12 mouse cellular contexts compared by ENCODE assay signal in genomic region chr4:150938063-150938452, GRCm38 (mm10). TPM values are rescaled to one million over a fixed set of nuclear protein-coding genes. Genes with fewer than 3 reads are reported as not detected.
DNase-seq lines count a peak whose midpoint lies in the region; ATAC-seq and TF ChIP-seq lines count a peak whose summit lies in the region.
"Had no signal": no experiment of that assay in that cellular context is flagged by ENCODE, and none has a peak within 500 bp of the region (broad histone marks: within the 10 kb centered on the region; RNA-seq: fewer than 3 reads in every experiment).

No protein-coding gene starts in this region.

- no peaks in the 10 kb centered on the region for H3K4me1 ChIP-seq in cerebellum, adult 2 months (ENCODE audit: control insufficient read depth, insufficient read depth, low read length)
- no peaks in the 10 kb centered on the region for H3K4me1 ChIP-seq in intestine, embryonic 14.5 days (replicated peaks; ENCODE audit: control insufficient read depth, insufficient read depth, low read length)
- no peaks in the 10 kb centered on the region for H3K4me1 ChIP-seq in intestine, embryonic 16.5 days (ENCODE audit: control insufficient read depth, insufficient read depth, low read length)
- 0 out of 2 replicates have a peak, but pooled peaks cover 3% of the 10 kb centered on the region for H3K4me1 ChIP-seq in bone marrow macrophage, adult 2 months (ENCODE audit: control insufficient read depth, insufficient read depth, low read length)

- H3K27ac ChIP-seq in cerebellum, adult 2 months (ENCODE audit: insufficient read depth, low read length), result no peak overlapping the region
- H3K27ac ChIP-seq in intestine, embryonic 14.5 days (ENCODE audit: low read depth), result no peak overlapping the region
- H3K27ac ChIP-seq in intestine, embryonic 16.5 days (ENCODE audit: low read length), result no peak overlapping the region
- H3K27ac ChIP-seq in bone marrow macrophage, adult 2 months (ENCODE audit: insufficient read depth, low read depth, low read length), result no peak overlapping the region

- TF ChIP-seq CTCF in cerebellum, adult 2 months (IDR thresholded peaks at IDR 0.05; ENCODE audit: borderline replicate concordance, insufficient read depth, low read depth, low read length), result no peak
- TF ChIP-seq CTCF in bone marrow macrophage, adult 2 months (IDR thresholded peaks at IDR 0.05; ENCODE audit: low read depth, low read length), result no peak

- no peak for DNase-seq in cerebellum, adult 2 months
- DNase-seq in cerebellum, adult 11 months, result no peak
- no peak for DNase-seq in intestine, embryonic 14.5 days (ENCODE audit: low spot score)
- peak; percentile 69 for DNase-seq in naive thymus-derived CD4-positive, alpha-beta T cell, adult 2 months (ENCODE audit: low read depth)

- H3K4me2 ChIP-seq in intestine, embryonic 14.5 days (ENCODE audit: low read length), result 0 out of 2 replicates have a peak overlapping the region, but pooled peaks have one; percentile 9
- H3K4me2 ChIP-seq in intestine, embryonic 16.5 days (ENCODE audit: low read depth, low read length), result no peak overlapping the region

- no peaks in the 10 kb centered on the region for H3K9me3 ChIP-seq in intestine, embryonic 14.5 days (ENCODE audit: control insufficient read depth, low read length)
- no peaks in the 10 kb centered on the region for H3K9me3 ChIP-seq in intestine, embryonic 16.5 days (ENCODE audit: control insufficient read depth, low read length)

- no peaks in the 10 kb centered on the region; the same call in 1 of the 2 replicates for H3K27me3 ChIP-seq in cerebellum, adult 2 months (ENCODE audit: control insufficient read depth, insufficient read depth, low read length)
- 0 out of 2 replicates have a peak, but pooled peaks cover 2% of the 10 kb centered on the region for H3K27me3 ChIP-seq in intestine, embryonic 14.5 days (replicated peaks; ENCODE audit: control insufficient read depth, insufficient read depth, low read length)
- H3K27me3 ChIP-seq in intestine, embryonic 16.5 days (replicated peaks; ENCODE audit: control insufficient read depth, insufficient read depth, low read length), result no peaks in the 10 kb centered on the region

- H3K4me3 ChIP-seq in cerebellum, adult 2 months (replicated peaks; ENCODE audit: insufficient read depth, low read depth, low read length), result peak overlapping the region; percentile 23
- H3K4me3 ChIP-seq in intestine, embryonic 14.5 days (ENCODE audit: low read depth, low read length), result no peak overlapping the region
- H3K4me3 ChIP-seq in intestine, embryonic 16.5 days (ENCODE audit: low read length), result no peak overlapping the region
- H3K4me3 ChIP-seq in bone marrow macrophage, adult 2 months (ENCODE audit: insufficient read depth, low read length), result peak overlapping the region; percentile 22

- TF ChIP-seq POLR2A in cerebellum, adult 2 months (IDR thresholded peaks at IDR 0.05; ENCODE audit: borderline replicate concordance, insufficient read depth, low read length), result no peak
- TF ChIP-seq POLR2A in bone marrow macrophage, adult 2 months (IDR thresholded peaks at IDR 0.05; ENCODE audit: borderline replicate concordance, low read depth, low read length), result no peak

- ATAC-seq in intestine, embryonic 14.5 days (replicated peaks; ENCODE audit: low FRiP score, low TSS enrichment, low read depth), result no peak
- no peak for ATAC-seq in intestine, embryonic 16.5 days
- no peak for ATAC-seq in granulocyte monocyte progenitor cell, adult 5-6 weeks (replicated peaks; ENCODE audit: poor library complexity, severe bottlenecking)
- no peak for ATAC-seq in erythroid progenitor cell, adult 5-6 weeks (replicated peaks; ENCODE audit: low FRiP score, poor library complexity, severe bottlenecking)

- WGBS in cerebellum, adult 2 months, result 58% methylated on average over 14 of the region's 14 CpGs
- WGBS in intestine, embryonic 14.5 days, result 51% methylated on average over 14 of the region's 14 CpGs
- WGBS in intestine, embryonic 16.5 days, result 49% methylated on average over 14 of the region's 14 CpGs

- no peaks in the 10 kb centered on the region for H3K36me3 ChIP-seq in intestine, embryonic 14.5 days (ENCODE audit: control insufficient read depth, insufficient read depth, low read length)
- no peaks in the 10 kb centered on the region for H3K36me3 ChIP-seq in intestine, embryonic 16.5 days (ENCODE audit: control insufficient read depth, insufficient read depth, low read length)

- no peak overlapping the region for H3K9ac ChIP-seq in intestine, embryonic 14.5 days (ENCODE audit: low read length)
- no peak overlapping the region for H3K9ac ChIP-seq in intestine, embryonic 16.5 days (ENCODE audit: low read depth, low read length)

RNA-seq across cellular contexts. Expression of gene Tnfrsf9, which starts 23.7 kb away (rescaled TPM):
- 0.64 and 0.67 TPM in 2 replicates for polyA plus RNA-seq in cerebellum, adult 2 months (2012; rRNA removed)
- 1.3 and 1.4 TPM in 2 replicates for polyA plus RNA-seq in intestine, embryonic 14.5 days (2014; fragmentation: Nextera tagmentation; extraction: Ambion mirVana)
- polyA plus RNA-seq in intestine, embryonic 16.5 days (2015; fragmentation: Nextera tagmentation; extraction: Ambion mirVana), result 2.4 and 2.5 TPM in 2 replicates
- not detected in 2 replicates for polyA plus RNA-seq in bone marrow macrophage, adult 2 months (2012; ENCODE audit: insufficient read depth, insufficient read length, missing spikeins)
- not detected in 2 replicates for total RNA-seq in granulocyte monocyte progenitor cell, adult 5-6 weeks (2014; fragmentation: Nextera tagmentation)
- not detected in 2 replicates for total RNA-seq in granulocyte monocyte progenitor cell, adult 5-6 weeks (2017)
- total RNA-seq in erythroid progenitor cell, adult 5-6 weeks (2015; ENCODE audit: low replicate concordance), result 6.7 TPM in 1 of 2 replicates, not detected in the other
- 1.3 TPM in 1 of 2 replicates, not detected in the other for total RNA-seq in erythroid progenitor cell, adult 5-6 weeks (2017; ENCODE audit: low replicate concordance)

RNA-seq across cellular contexts. Expression of gene Park7, which starts 23.8 kb away (rescaled TPM):
- 362 and 384 TPM in 2 replicates for polyA plus RNA-seq in cerebellum, adult 2 months (2012; rRNA removed)
- 482 and 487 TPM in 2 replicates for polyA plus RNA-seq in intestine, embryonic 14.5 days (2014; fragmentation: Nextera tagmentation; extraction: Ambion mirVana)
- polyA plus RNA-seq in intestine, embryonic 16.5 days (2015; fragmentation: Nextera tagmentation; extraction: Ambion mirVana), result 390 and 416 TPM in 2 replicates
- polyA plus RNA-seq in bone marrow macrophage, adult 2 months (2012; ENCODE audit: insufficient read depth, insufficient read length, missing spikeins), result 92.2 and 96.0 TPM in 2 replicates
- 284 and 328 TPM in 2 replicates for total RNA-seq in granulocyte monocyte progenitor cell, adult 5-6 weeks (2014; fragmentation: Nextera tagmentation)
- 431 and 435 TPM in 2 replicates for total RNA-seq in granulocyte monocyte progenitor cell, adult 5-6 weeks (2017)
- 32.4 and 104 TPM in 2 replicates for total RNA-seq in erythroid progenitor cell, adult 5-6 weeks (2015; ENCODE audit: low replicate concordance)
- 61.9 and 62.5 TPM in 2 replicates for total RNA-seq in erythroid progenitor cell, adult 5-6 weeks (2017; ENCODE audit: low replicate concordance)

RNA-seq across cellular contexts. Expression of gene Uts2, which starts 58.8 kb away (rescaled TPM):
- polyA plus RNA-seq in cerebellum, adult 2 months (2012; rRNA removed), result 1.9 and 3.1 TPM in 2 replicates
- polyA plus RNA-seq in intestine, embryonic 14.5 days (2014; fragmentation: Nextera tagmentation; extraction: Ambion mirVana), result not detected in 2 replicates
- not detected in 2 replicates for polyA plus RNA-seq in intestine, embryonic 16.5 days (2015; fragmentation: Nextera tagmentation; extraction: Ambion mirVana)
- not detected in 2 replicates for polyA plus RNA-seq in bone marrow macrophage, adult 2 months (2012; ENCODE audit: insufficient read depth, insufficient read length, missing spikeins)
- not detected in 2 replicates for total RNA-seq in granulocyte monocyte progenitor cell, adult 5-6 weeks (2014; fragmentation: Nextera tagmentation)
- total RNA-seq in granulocyte monocyte progenitor cell, adult 5-6 weeks (2017), result not detected in 2 replicates
- total RNA-seq in erythroid progenitor cell, adult 5-6 weeks (2015; ENCODE audit: low replicate concordance), result not detected in 2 replicates
- not detected in 2 replicates for total RNA-seq in erythroid progenitor cell, adult 5-6 weeks (2017; ENCODE audit: low replicate concordance)
- total RNA-seq: gastrocnemius, adult 8-10 months; liver, adult 2 months had no signal
- polyA plus RNA-seq: embryonic facial prominence, embryonic 11.5 days; large intestine, adult 2 months; liver, adult 2 months had no signal

Comparison
In these comparisons a context has a peak if more than half of its experiments do, and no peak if none do; other contexts are left out.
1. H3K4me3 ChIP-seq: peak in cerebellum, adult 2 months (single experiment) and bone marrow macrophage, adult 2 months (single experiment); none in intestine, embryonic 14.5 days (single experiment) and intestine, embryonic 16.5 days (single experiment).